Mouse (Mus musculus): Measurements from ENCODE around the gene Zp3. TPM values are rescaled to one million over a fixed set of nuclear protein-coding genes. Genes with fewer than 3 reads are reported as not detected.

The Zp3 gene
- total RNA-seq (2014; rRNA removed; ENCODE audit: low replicate concordance): not detected in 2 replicates
- 0.14 TPM in 1 of 2 replicates, not detected in the other for polyA plus RNA-seq (2015; fragmentation: Nextera tagmentation; extraction: Ambion mirVana)

- 68% methylated on average over 8 of the region's 8 CpGs for WGBS
- H3K36me3 ChIP-seq (replicated peaks; ENCODE audit: control insufficient read depth, insufficient read depth, low read length): no peaks in the 10 kb centered on the region
- DNase-seq (ENCODE audit: low spot score): no peak
Observed at GRCm38 (mm10) chr5:135979904-135980303, at the start of gene Zp3. Gene Zp3 (plus strand): TSS chr5:135980099.

GRCm38 (mm10) chr5:135931526-135931925, 48.4 kb upstream of the Zp3 start:
- H3K9ac ChIP-seq (replicated peaks; ENCODE audit: low read depth, low read length): 0 out of 2 replicates have a peak overlapping the region, but pooled peaks have one; percentile 8

More at GRCm38 (mm10) chr5:135979904-135980303, at the start of gene Zp3:
- TF ChIP-seq CTCF (IDR thresholded peaks at IDR 0.05; ENCODE audit: low read depth) (no peak), EP300 (IDR thresholded peaks at IDR 0.05; ENCODE audit: low read depth) (no peak)
- no peaks in the 10 kb centered on the region for H3K27me3 ChIP-seq (ENCODE audit: control insufficient read depth, insufficient read depth, low read length)
- no peaks in the 10 kb centered on the region for H3K4me1 ChIP-seq (ENCODE audit: control insufficient read depth, insufficient read depth)
- no peak within 1 kb of the TSS for H3K9ac ChIP-seq (replicated peaks; ENCODE audit: low read depth, low read length)
- no peak within 1 kb of the TSS for H3K4me3 ChIP-seq (ENCODE audit: low read depth, low read length)
- H3K9me3 ChIP-seq (replicated peaks; ENCODE audit: control insufficient read depth, low read length): no peaks in the 10 kb centered on the region
- H3K4me2 ChIP-seq (ENCODE audit: low read depth, low read length): no peak within 1 kb of the TSS
- no peak within 1 kb of the TSS for H3K27ac ChIP-seq (ENCODE audit: low read depth)
- no peak for ATAC-seq (ENCODE audit: insufficient read depth, low read depth)

GRCm38 (mm10) chr5:135932359-135932758, 47.5 kb upstream of the Zp3 start:
- peaks cover 12% of the 10 kb centered on the region for H3K4me1 ChIP-seq (ENCODE audit: control insufficient read depth, insufficient read depth)
- DNase-seq (ENCODE audit: low spot score): no peak
- H3K9ac ChIP-seq (replicated peaks; ENCODE audit: low read depth, low read length): no peak overlapping the region
- no peak for TF ChIP-seq CTCF (IDR thresholded peaks at IDR 0.05; ENCODE audit: low read depth)
- no peak for TF ChIP-seq EP300 (IDR thresholded peaks at IDR 0.05; ENCODE audit: low read depth)
- H3K9me3 ChIP-seq (replicated peaks; ENCODE audit: control insufficient read depth, low read length): no peaks in the 10 kb centered on the region
- ATAC-seq (ENCODE audit: insufficient read depth, low read depth): no peak
- peaks cover 41% of the 10 kb centered on the region for H3K36me3 ChIP-seq (replicated peaks; ENCODE audit: control insufficient read depth, insufficient read depth, low read length)
- no peaks in the 10 kb centered on the region for H3K27me3 ChIP-seq (ENCODE audit: control insufficient read depth, insufficient read depth, low read length)
- H3K4me2 ChIP-seq (ENCODE audit: low read depth, low read length): peak overlapping the region; percentile 76
- 41% methylated on average over 2 of the region's 2 CpGs for WGBS
- no peak overlapping the region for H3K27ac ChIP-seq (ENCODE audit: low read depth)
- H3K4me3 ChIP-seq (ENCODE audit: low read depth, low read length): no peak overlapping the region

More at GRCm38 (mm10) chr5:135931526-135931925, 48.4 kb upstream of the Zp3 start:
- Histone ChIP-seq H3K4me3 (ENCODE audit: low read depth, low read length) (no peak overlapping the region), H3K27ac (ENCODE audit: low read depth) (no peak overlapping the region), H3K4me2 (ENCODE audit: low read depth, low read length) (no peak overlapping the region), H3K4me1 (ENCODE audit: control insufficient read depth, insufficient read depth) (peaks cover 12% of the 10 kb centered on the region), H3K27me3 (ENCODE audit: control insufficient read depth, insufficient read depth, low read length) (no peaks in the 10 kb centered on the region), H3K9me3 (replicated peaks; ENCODE audit: control insufficient read depth, low read length) (no peaks in the 10 kb centered on the region), H3K36me3 (replicated peaks; ENCODE audit: control insufficient read depth, insufficient read depth, low read length) (peaks cover 47% of the 10 kb centered on the region)
- no peak for DNase-seq (ENCODE audit: low spot score)
- whole genome bisulfite sequencing: 53% methylated on average over 9 of the region's 9 CpGs
- no peak for ATAC-seq (ENCODE audit: insufficient read depth, low read depth)
- TF ChIP-seq CTCF (IDR thresholded peaks at IDR 0.05; ENCODE audit: low read depth): no peak
- TF ChIP-seq EP300 (IDR thresholded peaks at IDR 0.05; ENCODE audit: low read depth): no peak

GRCm38 (mm10) chr5:135933222-135933899, 46.5 kb upstream of the Zp3 start:
- ATAC-seq (ENCODE audit: insufficient read depth, low read depth) (no peak), DNase-seq (ENCODE audit: low spot score) (no peak)
- H3K36me3 ChIP-seq (replicated peaks; ENCODE audit: control insufficient read depth, insufficient read depth, low read length): peaks cover 32% of the 10 kb centered on the region
- H3K9ac ChIP-seq (replicated peaks; ENCODE audit: low read depth, low read length): peak overlapping the region; percentile 89
- TF ChIP-seq CTCF (IDR thresholded peaks at IDR 0.05; ENCODE audit: low read depth) (no peak), EP300 (IDR thresholded peaks at IDR 0.05; ENCODE audit: low read depth) (no peak)
- peak overlapping the region; percentile 96 for H3K4me3 ChIP-seq (ENCODE audit: low read depth, low read length)
- no peaks in the 10 kb centered on the region for H3K27me3 ChIP-seq (ENCODE audit: control insufficient read depth, insufficient read depth, low read length)
- no peaks in the 10 kb centered on the region for H3K9me3 ChIP-seq (replicated peaks; ENCODE audit: control insufficient read depth, low read length)
- WGBS: 4% methylated on average over 11 of the region's 12 CpGs
- H3K4me2 ChIP-seq (ENCODE audit: low read depth, low read length): peak overlapping the region; percentile 76
- peak overlapping the region; percentile 99 for H3K27ac ChIP-seq (ENCODE audit: low read depth)
- peaks cover 12% of the 10 kb centered on the region for H3K4me1 ChIP-seq (ENCODE audit: control insufficient read depth, insufficient read depth)

- H3K9ac ChIP-seq (replicated peaks; ENCODE audit: low read depth, low read length): peak overlapping the region; percentile 89
- peak overlapping the region; percentile 96 for H3K4me3 ChIP-seq (ENCODE audit: low read depth, low read length)
- no peaks in the 10 kb centered on the region for H3K9me3 ChIP-seq (replicated peaks; ENCODE audit: control insufficient read depth, low read length)
- under 1% methylated on average over 33 of the region's 35 CpGs for WGBS
- H3K36me3 ChIP-seq (replicated peaks; ENCODE audit: control insufficient read depth, insufficient read depth, low read length): peaks cover 28% of the 10 kb centered on the region
- H3K4me2 ChIP-seq (ENCODE audit: low read depth, low read length): peak overlapping the region; percentile 76
- peak overlapping the region; percentile 99 for H3K27ac ChIP-seq (ENCODE audit: low read depth)
- H3K27me3 ChIP-seq (ENCODE audit: control insufficient read depth, insufficient read depth, low read length): no peaks in the 10 kb centered on the region
- TF ChIP-seq EP300 (IDR thresholded peaks at IDR 0.05; ENCODE audit: low read depth): no peak
- no peak for TF ChIP-seq CTCF (IDR thresholded peaks at IDR 0.05; ENCODE audit: low read depth)
- DNase-seq (ENCODE audit: low spot score): peak; percentile 36
- peak; percentile 49 for ATAC-seq (ENCODE audit: insufficient read depth, low read depth)
- peaks cover 12% of the 10 kb centered on the region for H3K4me1 ChIP-seq (ENCODE audit: control insufficient read depth, insufficient read depth)
Observed at GRCm38 (mm10) chr5:135933900-135934441, 45.9 kb upstream of the Zp3 start.
